Mouse (Mus musculus): Measurements from ENCODE around the gene Gmds. TPM values are rescaled to one million over a fixed set of nuclear protein-coding genes. Genes with fewer than 3 reads are reported as not detected.

The Gmds gene
- polyA plus RNA-seq, 1 experiment from 2014 or later, result 30.9 TPM

GRCm38 (mm10) chr13:32207172-32207908 lies 131.2 kb downstream of the Gmds start:
- no peaks in the 10 kb centered on the region for H3K4me1 ChIP-seq (replicated peaks; ENCODE audit: control insufficient read depth, insufficient read depth, low read length)
- no peak for DNase-seq (ENCODE audit: low spot score)
- H3K27me3 ChIP-seq (ENCODE audit: control insufficient read depth, insufficient read depth, low read length), result no peaks in the 10 kb centered on the region
- ATAC-seq (replicated peaks; ENCODE audit: low FRiP score), result no peak
- H3K4me2 ChIP-seq (ENCODE audit: low read depth, low read length, severe bottlenecking), result no peak overlapping the region
- H3K36me3 ChIP-seq (ENCODE audit: control insufficient read depth, insufficient read depth, low read length), result no peaks in the 10 kb centered on the region
- H3K9me3 ChIP-seq (ENCODE audit: control insufficient read depth, low read length), result no peaks in the 10 kb centered on the region
- WGBS, result 76% methylated on average over 5 of the region's 5 CpGs
- no peak overlapping the region for H3K27ac ChIP-seq (ENCODE audit: low read depth, low read length)
- H3K9ac ChIP-seq (ENCODE audit: low read length), result no peak overlapping the region
- no peak overlapping the region for H3K4me3 ChIP-seq (ENCODE audit: low read depth, low read length)

DNA sequence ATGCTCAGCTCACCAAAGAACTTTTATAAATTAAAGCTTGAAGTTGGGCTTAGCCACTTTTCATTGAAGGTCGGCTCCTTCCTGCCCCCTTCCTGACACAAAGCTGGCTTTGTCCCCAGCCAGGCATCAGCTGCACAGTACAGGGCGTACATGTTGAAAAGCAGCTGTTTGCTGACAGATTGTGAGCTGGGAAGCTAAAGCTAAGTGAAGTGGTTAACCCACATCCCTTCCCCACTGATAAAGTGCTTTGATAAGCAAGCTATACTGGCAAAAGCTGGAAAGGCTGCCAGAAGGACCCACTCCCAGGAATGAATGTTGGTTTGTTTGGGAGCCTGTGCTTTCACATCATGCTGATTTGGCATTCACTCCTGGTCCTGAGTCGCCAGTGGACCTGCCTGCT lies 158.6 kb downstream of the Gmds start:
- Histone ChIP-seq H3K9ac (ENCODE audit: low read length) (no peak overlapping the region), H3K4me1 (replicated peaks; ENCODE audit: control insufficient read depth, insufficient read depth, low read length) (no peaks in the 10 kb centered on the region), H3K4me2 (ENCODE audit: low read depth, low read length, severe bottlenecking) (no peak overlapping the region), H3K9me3 (ENCODE audit: control insufficient read depth, low read length) (no peaks in the 10 kb centered on the region), H3K27me3 (ENCODE audit: control insufficient read depth, insufficient read depth, low read length) (no peaks in the 10 kb centered on the region), H3K27ac (ENCODE audit: low read depth, low read length) (no peak overlapping the region), H3K36me3 (ENCODE audit: control insufficient read depth, insufficient read depth, low read length) (no peaks in the 10 kb centered on the region), H3K4me3 (ENCODE audit: low read depth, low read length) (no peak overlapping the region)
- ATAC-seq (replicated peaks; ENCODE audit: low FRiP score) (peak; percentile 89), DNase-seq (ENCODE audit: low spot score) (peak; percentile 51)
- WGBS, result 18% methylated on average over 3 of the region's 3 CpGs

DNA sequence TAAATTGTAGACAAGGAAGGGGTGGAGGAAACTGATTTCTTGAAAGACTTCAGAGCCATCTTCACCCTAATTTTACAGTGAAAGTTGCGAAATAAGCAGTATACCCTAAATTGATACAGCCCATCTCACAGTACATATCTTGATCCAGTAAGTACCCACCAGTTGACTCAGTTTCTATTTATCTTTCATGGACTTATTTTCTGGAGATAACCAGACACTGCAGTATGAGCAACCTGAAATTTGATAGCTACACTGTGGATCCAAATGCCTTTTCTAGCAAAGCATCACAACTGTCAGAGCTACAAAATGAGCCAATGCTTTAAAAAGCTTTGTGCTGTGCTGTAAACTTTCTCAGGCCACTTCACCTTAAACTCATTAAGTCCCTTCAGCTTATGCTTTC lies 159.9 kb downstream of the Gmds start:
- Histone ChIP-seq H3K27ac (ENCODE audit: low read depth, low read length) (no peak overlapping the region), H3K4me2 (ENCODE audit: low read depth, low read length, severe bottlenecking) (no peak overlapping the region), H3K36me3 (ENCODE audit: control insufficient read depth, insufficient read depth, low read length) (no peaks in the 10 kb centered on the region), H3K4me1 (replicated peaks; ENCODE audit: control insufficient read depth, insufficient read depth, low read length) (no peaks in the 10 kb centered on the region), H3K27me3 (ENCODE audit: control insufficient read depth, insufficient read depth, low read length) (no peaks in the 10 kb centered on the region), H3K9ac (ENCODE audit: low read length) (no peak overlapping the region), H3K4me3 (ENCODE audit: low read depth, low read length) (no peak overlapping the region), H3K9me3 (ENCODE audit: control insufficient read depth, low read length) (no peaks in the 10 kb centered on the region)
- DNase-seq (ENCODE audit: low spot score) (no peak), ATAC-seq (replicated peaks; ENCODE audit: low FRiP score) (no peak)
- 86% methylated on average over 1 of the region's 1 CpGs for WGBS

DNA sequence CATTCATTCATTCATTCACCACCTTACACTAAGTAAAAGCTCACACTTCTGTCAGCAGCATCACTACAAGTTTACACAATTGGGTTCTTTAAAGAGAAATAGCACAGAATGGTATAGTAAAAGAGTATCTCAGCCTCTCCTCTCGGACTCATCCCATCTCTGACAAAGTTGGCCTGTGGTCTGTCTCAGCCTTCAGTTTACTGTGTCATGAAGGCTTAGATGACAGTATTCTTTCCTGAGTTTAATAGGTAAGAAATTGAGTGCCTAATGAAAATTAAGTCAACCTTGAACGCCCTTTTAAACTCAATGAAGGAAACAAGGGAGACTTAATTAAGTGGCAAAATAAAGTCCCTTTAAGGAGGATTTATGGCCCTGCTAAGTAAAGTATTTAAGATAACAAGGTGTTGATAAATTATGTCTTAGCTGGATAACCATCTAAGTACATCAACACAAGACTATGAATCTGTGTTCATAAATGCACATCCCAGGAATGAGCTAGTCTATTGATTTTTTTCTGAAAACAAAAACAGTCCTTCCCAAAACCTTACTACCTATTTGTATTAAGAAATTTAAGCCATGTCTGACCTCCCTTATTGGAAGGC lies 160.6 kb downstream of the Gmds start:
- H3K4me1 ChIP-seq (replicated peaks; ENCODE audit: control insufficient read depth, insufficient read depth, low read length), result no peaks in the 10 kb centered on the region
- H3K27ac ChIP-seq (ENCODE audit: low read depth, low read length), result no peak overlapping the region
- WGBS, result 72% methylated on average over 2 of the region's 2 CpGs
- DNase-seq (ENCODE audit: low spot score), result no peak
- H3K9ac ChIP-seq (ENCODE audit: low read length), result no peak overlapping the region
- H3K4me3 ChIP-seq (ENCODE audit: low read depth, low read length), result no peak overlapping the region
- no peak overlapping the region for H3K4me2 ChIP-seq (ENCODE audit: low read depth, low read length, severe bottlenecking)
- ATAC-seq (replicated peaks; ENCODE audit: low FRiP score), result no peak
- no peaks in the 10 kb centered on the region for H3K27me3 ChIP-seq (ENCODE audit: control insufficient read depth, insufficient read depth, low read length)
- no peaks in the 10 kb centered on the region for H3K9me3 ChIP-seq (ENCODE audit: control insufficient read depth, low read length)
- no peaks in the 10 kb centered on the region for H3K36me3 ChIP-seq (ENCODE audit: control insufficient read depth, insufficient read depth, low read length)

DNA sequence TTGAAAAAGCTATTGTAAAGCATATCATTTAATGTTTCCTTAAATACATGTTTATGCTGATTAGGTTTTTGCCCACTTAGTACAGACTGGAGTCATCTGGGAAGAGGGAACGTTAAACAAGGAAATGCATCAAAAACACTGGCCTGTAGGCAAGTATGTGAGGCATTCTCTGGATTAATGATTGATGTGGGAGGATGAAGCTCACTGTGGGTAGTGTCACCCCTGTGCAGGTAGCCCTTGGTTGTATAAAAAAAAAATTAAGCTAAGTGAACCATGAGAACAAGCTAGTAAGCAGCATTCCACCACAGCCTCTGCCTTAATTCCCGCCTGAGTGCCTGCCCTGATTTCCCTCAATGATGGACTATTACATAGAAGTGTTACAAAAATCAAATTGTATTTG lies 163.5 kb downstream of the Gmds start:
- Histone ChIP-seq H3K4me1 (replicated peaks; ENCODE audit: control insufficient read depth, insufficient read depth, low read length) (no peaks in the 10 kb centered on the region), H3K36me3 (ENCODE audit: control insufficient read depth, insufficient read depth, low read length) (no peaks in the 10 kb centered on the region), H3K4me2 (ENCODE audit: low read depth, low read length, severe bottlenecking) (no peak overlapping the region), H3K9me3 (ENCODE audit: control insufficient read depth, low read length) (no peaks in the 10 kb centered on the region), H3K4me3 (ENCODE audit: low read depth, low read length) (no peak overlapping the region), H3K27ac (ENCODE audit: low read depth, low read length) (no peak overlapping the region), H3K9ac (ENCODE audit: low read length) (no peak overlapping the region), H3K27me3 (ENCODE audit: control insufficient read depth, insufficient read depth, low read length) (no peaks in the 10 kb centered on the region)
- ATAC-seq (replicated peaks; ENCODE audit: low FRiP score) (no peak), DNase-seq (ENCODE audit: low spot score) (no peak)
- 82% methylated on average over 2 of the region's 2 CpGs for WGBS

GRCm38 (mm10) chr13:32169173-32169572 lies 169.4 kb downstream of the Gmds start:
- H3K4me2 ChIP-seq (ENCODE audit: low read depth, low read length, severe bottlenecking), result no peak overlapping the region
- 48% methylated on average over 5 of the region's 5 CpGs for WGBS
- no peaks in the 10 kb centered on the region for H3K9me3 ChIP-seq (ENCODE audit: control insufficient read depth, low read length)
- DNase-seq (ENCODE audit: low spot score) (no peak), ATAC-seq (replicated peaks; ENCODE audit: low FRiP score) (no peak; the same call in 1 of the 2 replicates)
- no peak overlapping the region for H3K4me3 ChIP-seq (ENCODE audit: low read depth, low read length)
- no peaks in the 10 kb centered on the region for H3K27me3 ChIP-seq (ENCODE audit: control insufficient read depth, insufficient read depth, low read length)
- H3K9ac ChIP-seq (ENCODE audit: low read length), result no peak overlapping the region
- H3K4me1 ChIP-seq (replicated peaks; ENCODE audit: control insufficient read depth, insufficient read depth, low read length), result no peaks in the 10 kb centered on the region
- no peaks in the 10 kb centered on the region for H3K36me3 ChIP-seq (ENCODE audit: control insufficient read depth, insufficient read depth, low read length)
- H3K27ac ChIP-seq (ENCODE audit: low read depth, low read length), result no peak overlapping the region

- DNase-seq (ENCODE audit: low spot score) (no peak), ATAC-seq (replicated peaks; ENCODE audit: low FRiP score) (no peak)
- Histone ChIP-seq H3K27me3 (ENCODE audit: control insufficient read depth, insufficient read depth, low read length) (no peaks in the 10 kb centered on the region), H3K4me2 (ENCODE audit: low read depth, low read length, severe bottlenecking) (no peak overlapping the region), H3K27ac (ENCODE audit: low read depth, low read length) (no peak overlapping the region), H3K9ac (ENCODE audit: low read length) (no peak overlapping the region), H3K4me3 (ENCODE audit: low read depth, low read length) (no peak overlapping the region), H3K36me3 (ENCODE audit: control insufficient read depth, insufficient read depth, low read length) (no peaks in the 10 kb centered on the region), H3K4me1 (replicated peaks; ENCODE audit: control insufficient read depth, insufficient read depth, low read length) (no peaks in the 10 kb centered on the region), H3K9me3 (ENCODE audit: control insufficient read depth, low read length) (no peaks in the 10 kb centered on the region)
- 88% methylated on average over 6 of the region's 6 CpGs for WGBS
Observed at GRCm38 (mm10) chr13:32167806-32168205, 170.7 kb downstream of the Gmds start.

DNA sequence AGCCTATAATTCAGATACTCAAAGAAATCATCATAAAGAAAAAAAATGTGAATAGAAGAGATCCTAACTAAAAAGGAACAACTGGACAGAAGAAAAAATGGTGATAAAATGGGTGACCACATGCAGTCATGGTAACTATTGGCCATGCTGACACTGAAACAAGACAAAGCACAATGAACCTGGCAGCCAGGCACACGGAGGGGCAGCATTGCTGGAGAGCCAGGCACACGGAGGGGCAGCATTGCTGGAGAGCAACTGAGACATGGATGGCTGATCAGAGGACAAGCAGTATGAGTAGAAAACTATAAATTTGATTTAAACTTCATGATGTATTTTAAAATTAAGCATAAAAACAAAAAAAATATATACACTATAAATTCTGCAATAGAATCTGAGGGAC lies 173.0 kb downstream of the Gmds start:
- ATAC-seq (replicated peaks; ENCODE audit: low FRiP score) (no peak), DNase-seq (ENCODE audit: low spot score) (no peak)
- no peak overlapping the region for H3K4me3 ChIP-seq (ENCODE audit: low read depth, low read length)
- no peaks in the 10 kb centered on the region for H3K27me3 ChIP-seq (ENCODE audit: control insufficient read depth, insufficient read depth, low read length)
- H3K4me1 ChIP-seq (replicated peaks; ENCODE audit: control insufficient read depth, insufficient read depth, low read length), result no peaks in the 10 kb centered on the region
- no peak overlapping the region for H3K4me2 ChIP-seq (ENCODE audit: low read depth, low read length, severe bottlenecking)
- H3K36me3 ChIP-seq (ENCODE audit: control insufficient read depth, insufficient read depth, low read length), result no peaks in the 10 kb centered on the region
- no peaks in the 10 kb centered on the region for H3K9me3 ChIP-seq (ENCODE audit: control insufficient read depth, low read length)
- H3K27ac ChIP-seq (ENCODE audit: low read depth, low read length), result no peak overlapping the region
- WGBS, result 68% methylated on average over 2 of the region's 2 CpGs
- no peak overlapping the region for H3K9ac ChIP-seq (ENCODE audit: low read length)

GRCm38 (mm10) chr13:32161567-32161966 lies 177.0 kb downstream of the Gmds start:
- Histone ChIP-seq H3K9me3 (ENCODE audit: control insufficient read depth, low read length) (no peaks in the 10 kb centered on the region), H3K4me2 (ENCODE audit: low read depth, low read length, severe bottlenecking) (no peak overlapping the region), H3K4me1 (replicated peaks; ENCODE audit: control insufficient read depth, insufficient read depth, low read length) (no peaks in the 10 kb centered on the region), H3K9ac (ENCODE audit: low read length) (no peak overlapping the region), H3K4me3 (ENCODE audit: low read depth, low read length) (no peak overlapping the region), H3K27ac (ENCODE audit: low read depth, low read length) (no peak overlapping the region), H3K27me3 (ENCODE audit: control insufficient read depth, insufficient read depth, low read length) (no peaks in the 10 kb centered on the region), H3K36me3 (ENCODE audit: control insufficient read depth, insufficient read depth, low read length) (no peaks in the 10 kb centered on the region)
- DNase-seq (ENCODE audit: low spot score), result no peak
- no peak for ATAC-seq (replicated peaks; ENCODE audit: low FRiP score)
- WGBS, result 71% methylated on average over 2 of the region's 2 CpGs
